Mouse (Mus musculus): Measurements from ENCODE around the gene Gas2l3.
A peak's percentile ranks its signal among the peaks of the same experiment; 100 is the strongest.

The Gas2l3 gene

GRCm38 (mm10) chr10:89395823-89396222 lies 47.9 kb downstream of the Gas2l3 start:
- no peak for DNase-seq (ENCODE audit: low spot score)

GRCm38 (mm10) chr10:89395321-89395720 lies 48.4 kb downstream of the Gas2l3 start:
- DNase-seq (ENCODE audit: low spot score): no peak

- DNase-seq (ENCODE audit: low spot score): no peak
Observed at GRCm38 (mm10) chr10:89392687-89393086, 51.1 kb downstream of the Gas2l3 start.

- DNase-seq (ENCODE audit: low spot score): no peak
Observed at GRCm38 (mm10) chr10:89391571-89392163, 52.1 kb downstream of the Gas2l3 start.

- DNase-seq (ENCODE audit: low spot score): no peak
Observed at GRCm38 (mm10) chr10:89386461-89386860, 57.3 kb downstream of the Gas2l3 start.

- peak; percentile 41 for DNase-seq (ENCODE audit: low spot score)
Observed at GRCm38 (mm10) chr10:89383462-89383861, 60.3 kb downstream of the Gas2l3 start.

GRCm38 (mm10) chr10:89377750-89378149 lies 66.0 kb downstream of the Gas2l3 start:
- no peak for DNase-seq (ENCODE audit: low spot score)

GRCm38 (mm10) chr10:89370051-89370450 lies 73.7 kb downstream of the Gas2l3 start:
- no peak for DNase-seq (ENCODE audit: low spot score)

GRCm38 (mm10) chr10:89358933-89359332 lies 84.8 kb downstream of the Gas2l3 start:
- no peak for DNase-seq (ENCODE audit: low spot score)

Measured in ovary, postnatal 10 days (tissue).